Mouse (Mus musculus) cortical plate, adult 2 months (tissue): ENCODE measurements at regions not wholly inside any gene's neighbourhood (a gene's known extent, or its start where the extent isn't known, plus 50 kb on each side); places are given as distances from the start of the nearest gene placed in this dataset.

Experiments used
- CTCF ChIP-seq: fragments of 200-500 bp; IDR thresholded peaks from 2 replicates; pipeline ENCODE4 v1.5.1; 2011; ENCODE audit warnings: mild to moderate bottlenecking, control low read depth, low read length; ENCODE audit not compliant: insufficient read depth; ENCODE audit errors: extremely low read depth
- POLR2A ChIP-seq: fragments of 200-500 bp; IDR thresholded peaks from 2 replicates; pipeline ENCODE4 v1.6.1; 2011; ENCODE audit warnings: mild to moderate bottlenecking, low read length, control low read depth; ENCODE audit not compliant: insufficient read depth; ENCODE audit errors: extremely low read depth

DNA sequence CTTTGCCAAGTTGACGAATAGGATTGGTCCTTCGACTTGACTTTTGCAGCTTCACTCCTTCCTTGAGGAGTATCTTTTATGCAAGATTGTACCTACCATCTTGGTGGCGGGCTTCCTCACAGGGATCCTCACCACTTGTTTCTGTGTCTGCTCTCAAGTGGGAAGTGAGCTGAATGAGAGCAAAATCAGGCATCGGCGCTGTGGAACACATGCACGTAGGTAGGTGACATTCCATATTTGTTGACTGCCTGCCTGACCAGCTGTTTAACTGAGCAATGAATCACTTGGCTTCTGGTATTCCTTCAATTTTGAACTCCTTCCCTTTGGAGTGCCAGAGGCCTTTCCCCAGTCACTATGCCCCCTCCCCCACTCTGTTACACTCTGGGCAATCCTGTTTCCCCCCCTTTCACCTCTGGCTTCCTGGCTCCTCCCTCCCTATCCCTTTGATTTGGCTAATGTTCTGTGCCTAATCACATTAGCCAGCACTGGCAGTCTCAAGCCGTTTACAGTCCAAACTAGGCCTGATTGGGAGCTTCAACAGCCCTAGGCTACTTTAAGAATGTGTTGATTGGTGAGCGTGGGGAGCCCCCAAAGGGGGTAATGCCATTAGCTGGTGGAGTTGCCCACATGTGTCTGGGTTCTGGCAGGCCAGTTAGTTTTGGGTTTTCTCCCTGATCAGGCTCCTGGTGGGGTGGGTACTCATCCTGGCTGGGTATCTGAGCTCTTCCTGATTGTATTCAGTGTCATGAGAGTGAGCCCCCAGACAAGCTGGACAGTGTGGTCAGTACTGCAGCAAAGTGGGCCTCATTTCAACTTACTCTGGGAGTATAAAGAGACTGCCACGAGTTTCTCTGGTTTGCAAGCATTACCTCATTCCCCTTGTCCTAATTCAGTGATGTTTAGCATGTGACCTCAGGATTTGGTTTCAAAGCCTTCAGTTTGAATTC lies 285.8 kb downstream of the Bcl11a start:
- TF ChIP-seq POLR2A (no peak), CTCF (no peak)
